Mouse (Mus musculus): ENCODE measurements around the gene Syt1. TPM values are rescaled to one million over a fixed set of nuclear protein-coding genes. Genes with fewer than 3 reads are reported as not detected.
A peak's percentile ranks its signal among the peaks of the same experiment; 100 is the strongest.

Gene Syt1
- polyA plus RNA-seq, 2 experiments: 0.84 to 1.1 TPM

DNA sequence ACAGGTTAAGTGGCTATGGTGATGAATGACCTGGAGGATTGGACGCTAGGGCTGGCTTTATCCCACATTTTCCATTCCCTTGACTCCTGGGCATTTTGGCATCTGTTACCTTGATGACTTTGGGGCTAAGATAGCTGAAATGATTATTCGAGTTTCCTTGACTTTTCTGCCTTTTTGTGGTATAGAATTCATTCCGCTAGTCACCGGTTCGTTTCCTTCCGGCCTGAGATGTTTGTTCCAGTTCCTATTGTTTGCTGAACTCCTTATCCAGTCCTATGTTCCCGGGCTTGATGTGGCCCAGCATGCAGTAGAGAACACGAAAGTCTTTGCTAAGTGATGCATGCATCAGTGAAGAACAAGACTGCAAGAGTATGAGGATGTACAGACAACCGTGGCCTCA lies 493.7 kb downstream of the Syt1 start:
- Histone ChIP-seq H3K9ac (ENCODE audit: low read depth, low read length, severe bottlenecking) (no peak overlapping the region), H3K4me1 (ENCODE audit: control insufficient read depth, insufficient read depth, low read length) (no peaks in the 10 kb centered on the region), H3K9me3 (ENCODE audit: control insufficient read depth, low read length) (no peaks in the 10 kb centered on the region), H3K4me3 (replicated peaks; ENCODE audit: low read length) (no peak overlapping the region), H3K36me3 (ENCODE audit: control insufficient read depth, insufficient read depth, low read length) (no peaks in the 10 kb centered on the region), H3K27me3 (ENCODE audit: control insufficient read depth, insufficient read depth, low read length) (no peaks in the 10 kb centered on the region), H3K4me2 (replicated peaks; ENCODE audit: low read depth, low read length, severe bottlenecking) (no peak overlapping the region), H3K27ac (replicated peaks; ENCODE audit: low read depth, low read length) (no peak overlapping the region)
- ATAC-seq (ENCODE audit: low FRiP score, low read depth): no peak
- WGBS: 85% methylated on average over 9 of the region's 9 CpGs
- no peak for DNase-seq (ENCODE audit: low spot score)
- no peak for TF ChIP-seq POLR2A (IDR thresholded peaks at IDR 0.05; ENCODE audit: borderline replicate concordance, extremely low read depth, insufficient read depth, insufficient read length)

DNA sequence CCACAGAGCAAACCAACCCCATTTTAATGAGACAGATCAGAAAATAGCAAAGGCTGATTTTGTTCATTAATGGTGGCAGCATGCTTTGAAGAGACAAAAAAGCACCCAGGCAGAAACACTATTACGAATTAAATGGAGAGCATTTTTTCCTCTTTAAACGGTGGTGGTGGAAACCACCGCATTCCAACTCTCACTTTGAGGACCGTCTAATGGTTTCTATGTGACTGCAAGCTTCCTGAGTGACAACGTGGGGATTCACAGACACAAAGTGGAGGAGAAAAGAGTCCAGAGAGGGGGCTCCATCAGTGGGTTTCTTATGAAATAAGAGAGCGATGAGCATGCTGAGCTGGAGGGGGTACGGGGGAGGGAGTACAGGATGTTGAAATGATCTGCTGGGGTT lies 496.1 kb downstream of the Syt1 start:
- Histone ChIP-seq H3K4me2 (replicated peaks; ENCODE audit: low read depth, low read length, severe bottlenecking) (no peak overlapping the region), H3K9ac (ENCODE audit: low read depth, low read length, severe bottlenecking) (no peak overlapping the region), H3K9me3 (ENCODE audit: control insufficient read depth, low read length) (no peaks in the 10 kb centered on the region), H3K27me3 (ENCODE audit: control insufficient read depth, insufficient read depth, low read length) (no peaks in the 10 kb centered on the region), H3K36me3 (ENCODE audit: control insufficient read depth, insufficient read depth, low read length) (no peaks in the 10 kb centered on the region), H3K27ac (replicated peaks; ENCODE audit: low read depth, low read length) (no peak overlapping the region), H3K4me1 (ENCODE audit: control insufficient read depth, insufficient read depth, low read length) (no peaks in the 10 kb centered on the region), H3K4me3 (replicated peaks; ENCODE audit: low read length) (no peak overlapping the region)
- DNase-seq (ENCODE audit: low spot score): no peak
- no peak for ATAC-seq (ENCODE audit: low FRiP score, low read depth)
- no peak for TF ChIP-seq POLR2A (IDR thresholded peaks at IDR 0.05; ENCODE audit: borderline replicate concordance, extremely low read depth, insufficient read depth, insufficient read length)
- 60% methylated on average over 7 of the region's 7 CpGs for WGBS

DNA sequence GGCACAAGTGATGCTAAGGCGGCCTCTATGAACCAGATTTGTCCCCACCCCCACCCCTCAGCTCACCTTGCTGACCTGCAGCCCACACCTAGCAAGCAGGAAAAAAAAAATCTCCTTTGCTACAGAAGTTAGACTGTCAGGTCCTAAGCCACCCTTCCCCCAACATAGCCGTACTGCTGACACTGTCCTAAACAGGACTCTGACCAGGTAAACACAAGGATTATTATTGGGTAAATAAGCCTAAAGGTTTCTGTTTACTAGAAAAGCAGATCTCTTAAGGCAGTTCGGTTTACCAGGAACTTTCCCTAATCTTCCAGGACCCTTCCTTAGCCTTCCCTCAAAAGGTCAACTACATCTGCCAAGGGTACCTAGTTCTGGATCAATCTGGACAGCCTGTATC lies 501.2 kb downstream of the Syt1 start:
- Histone ChIP-seq H3K9me3 (ENCODE audit: control insufficient read depth, low read length) (no peaks in the 10 kb centered on the region), H3K4me3 (replicated peaks; ENCODE audit: low read length) (no peak overlapping the region), H3K27ac (replicated peaks; ENCODE audit: low read depth, low read length) (no peak overlapping the region), H3K27me3 (ENCODE audit: control insufficient read depth, insufficient read depth, low read length) (no peaks in the 10 kb centered on the region), H3K4me1 (ENCODE audit: control insufficient read depth, insufficient read depth, low read length) (peaks cover 4% of the 10 kb centered on the region; the same call in 1 of the 2 replicates), H3K4me2 (replicated peaks; ENCODE audit: low read depth, low read length, severe bottlenecking) (no peak overlapping the region), H3K9ac (ENCODE audit: low read depth, low read length, severe bottlenecking) (no peak overlapping the region), H3K36me3 (ENCODE audit: control insufficient read depth, insufficient read depth, low read length) (no peaks in the 10 kb centered on the region)
- DNase-seq (ENCODE audit: low spot score) (no peak), ATAC-seq (ENCODE audit: low FRiP score, low read depth) (no peak)
- WGBS: 77% methylated on average over 3 of the region's 3 CpGs
- no peak for TF ChIP-seq POLR2A (IDR thresholded peaks at IDR 0.05; ENCODE audit: borderline replicate concordance, extremely low read depth, insufficient read depth, insufficient read length)

DNA sequence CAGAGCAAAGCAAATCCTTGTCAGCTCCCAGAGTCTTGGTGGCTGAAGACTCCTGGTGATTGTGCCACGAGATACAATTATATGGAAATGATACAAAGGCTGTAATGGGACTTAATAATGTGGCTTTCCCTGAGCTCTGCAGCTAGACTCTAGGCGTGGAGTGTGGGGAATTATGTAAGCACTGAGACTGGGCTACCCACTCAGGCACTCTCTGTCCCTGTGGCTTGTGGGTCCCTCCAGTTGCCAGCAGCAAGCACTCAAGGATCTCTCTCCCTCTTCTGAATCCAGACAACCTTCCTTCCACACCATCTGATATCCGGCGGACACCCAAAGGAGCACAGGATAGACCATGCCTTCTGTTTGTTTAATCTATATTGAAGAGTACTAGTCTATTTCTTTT lies 503.9 kb downstream of the Syt1 start:
- no peak overlapping the region for H3K27ac ChIP-seq (replicated peaks; ENCODE audit: low read depth, low read length)
- no peaks in the 10 kb centered on the region for H3K36me3 ChIP-seq (ENCODE audit: control insufficient read depth, insufficient read depth, low read length)
- no peak overlapping the region for H3K4me2 ChIP-seq (replicated peaks; ENCODE audit: low read depth, low read length, severe bottlenecking)
- H3K4me1 ChIP-seq (ENCODE audit: control insufficient read depth, insufficient read depth, low read length): peaks cover 10% of the 10 kb centered on the region
- no peaks in the 10 kb centered on the region for H3K27me3 ChIP-seq (ENCODE audit: control insufficient read depth, insufficient read depth, low read length)
- TF ChIP-seq POLR2A (IDR thresholded peaks at IDR 0.05; ENCODE audit: borderline replicate concordance, extremely low read depth, insufficient read depth, insufficient read length): no peak
- ATAC-seq (ENCODE audit: low FRiP score, low read depth): no peak
- 80% methylated on average over 4 of the region's 4 CpGs for WGBS
- no peaks in the 10 kb centered on the region for H3K9me3 ChIP-seq (ENCODE audit: control insufficient read depth, low read length)
- H3K4me3 ChIP-seq (replicated peaks; ENCODE audit: low read length): no peak overlapping the region
- DNase-seq (ENCODE audit: low spot score): no peak
- no peak overlapping the region for H3K9ac ChIP-seq (ENCODE audit: low read depth, low read length, severe bottlenecking)

DNA sequence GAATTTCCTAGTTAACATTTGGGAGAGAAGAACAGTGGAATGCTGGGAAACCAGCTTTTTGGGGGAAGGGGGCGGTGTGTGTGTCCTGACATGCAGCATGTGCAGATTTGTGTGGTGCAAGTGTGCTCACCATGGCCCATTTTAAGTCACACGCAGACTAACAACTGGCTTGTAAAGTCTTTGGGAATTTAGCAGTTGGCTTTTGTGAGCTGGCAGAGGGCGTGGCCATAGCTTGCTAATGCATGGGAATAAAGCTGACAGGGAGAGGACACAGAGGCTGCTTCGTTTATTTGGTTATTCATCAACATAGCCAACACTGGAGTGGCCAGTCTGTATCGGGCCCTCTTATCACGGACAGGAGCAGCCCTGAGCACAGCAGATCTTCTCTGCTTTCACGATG lies 505.9 kb downstream of the Syt1 start:
- ATAC-seq (ENCODE audit: low FRiP score, low read depth): 0 out of 2 replicates have a peak, but pooled peaks have one; percentile 28
- no peaks in the 10 kb centered on the region for H3K9me3 ChIP-seq (ENCODE audit: control insufficient read depth, low read length)
- no peaks in the 10 kb centered on the region for H3K36me3 ChIP-seq (ENCODE audit: control insufficient read depth, insufficient read depth, low read length)
- DNase-seq (ENCODE audit: low spot score): peak; percentile 23
- H3K27ac ChIP-seq (replicated peaks; ENCODE audit: low read depth, low read length): no peak overlapping the region
- H3K4me3 ChIP-seq (replicated peaks; ENCODE audit: low read length): no peak overlapping the region
- peaks cover 10% of the 10 kb centered on the region for H3K4me1 ChIP-seq (ENCODE audit: control insufficient read depth, insufficient read depth, low read length)
- no peaks in the 10 kb centered on the region for H3K27me3 ChIP-seq (ENCODE audit: control insufficient read depth, insufficient read depth, low read length)
- WGBS: 52% methylated on average over 7 of the region's 7 CpGs
- TF ChIP-seq POLR2A (IDR thresholded peaks at IDR 0.05; ENCODE audit: borderline replicate concordance, extremely low read depth, insufficient read depth, insufficient read length): no peak
- no peak overlapping the region for H3K9ac ChIP-seq (ENCODE audit: low read depth, low read length, severe bottlenecking)
- H3K4me2 ChIP-seq (replicated peaks; ENCODE audit: low read depth, low read length, severe bottlenecking): no peak overlapping the region
